Mouse (Mus musculus) kidney, postnatal 36 days (tissue): ENCODE results near the gene Mfsd12.
A peak's percentile ranks its signal among the peaks of the same experiment; 100 is the strongest.

Source experiments
- DNase-seq, 2 experiments: peaks; one replicate each; pipeline ENCODE4 v3.0.0; 2021 to 2022; ENCODE audit warnings: mixed read lengths in 2 of 2

Mfsd12 gene

DNA sequence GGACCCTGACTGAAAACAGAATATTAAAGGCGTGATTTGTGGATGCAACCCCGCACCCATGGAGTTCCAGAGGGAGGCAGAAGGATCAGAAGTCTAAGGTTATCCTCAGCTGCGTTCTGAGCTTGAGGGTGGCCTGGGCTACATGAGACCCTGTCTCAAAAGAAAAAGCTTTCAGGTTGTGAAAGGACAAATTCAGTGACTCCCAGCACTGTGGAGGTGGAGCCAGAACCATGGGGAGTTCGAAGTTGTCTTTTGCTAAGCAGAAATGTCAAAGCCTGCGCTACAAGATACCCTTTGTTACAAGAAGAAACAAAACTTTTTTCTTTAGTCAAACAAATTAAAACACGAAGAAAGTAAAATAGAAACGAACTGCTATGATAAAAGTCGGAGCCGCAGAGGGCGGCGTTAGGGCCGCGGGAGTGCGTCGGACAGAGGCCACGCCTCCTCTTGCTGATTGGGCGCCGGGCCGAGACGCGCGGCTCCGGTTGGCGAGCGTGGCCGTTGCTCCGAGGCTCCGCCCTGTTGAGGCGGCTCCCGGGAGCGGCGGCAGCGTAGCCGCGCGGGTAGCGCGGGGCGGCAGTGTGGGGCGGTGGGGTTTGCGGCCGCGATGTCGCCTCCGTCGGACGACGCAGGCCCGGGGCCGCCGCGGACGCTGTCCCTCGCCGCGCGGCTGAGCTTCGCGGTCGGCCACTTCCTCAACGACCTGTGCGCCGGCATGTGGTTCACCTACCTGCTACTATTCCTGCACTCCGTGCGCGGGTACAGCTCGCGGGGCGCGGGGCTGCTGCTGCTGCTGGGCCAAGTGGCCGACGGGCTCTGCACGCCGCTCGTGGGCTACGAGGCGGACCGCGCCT lies at the start of gene Mfsd12:
Gene Mfsd12 (plus strand): TSS at position 501 of the 854 bp plus-strand sequence.
- peak; percentile 94 to 96 for DNase-seq

DNA sequence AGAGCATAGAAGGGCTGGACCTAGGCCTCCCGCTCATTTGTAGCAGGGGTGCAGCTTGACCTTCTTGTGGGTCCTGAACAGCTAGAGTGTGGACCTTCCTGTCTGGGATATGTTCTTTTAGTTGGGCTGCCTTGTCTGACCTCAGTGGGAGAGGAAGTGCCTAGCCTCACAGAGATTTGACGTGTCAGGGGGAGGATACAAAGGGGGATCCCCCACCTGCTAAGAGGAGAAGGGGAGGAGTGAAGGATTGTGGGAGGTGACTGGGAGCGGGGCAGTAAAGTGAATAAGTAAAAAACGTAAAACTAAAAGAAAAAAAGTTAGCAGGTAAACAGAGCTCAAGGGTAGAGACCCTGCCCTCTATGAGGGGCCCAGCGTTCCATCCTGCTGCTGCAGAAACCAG lies 47.7 kb upstream of the Mfsd12 start:
- DNase-seq: no peak

DNA sequence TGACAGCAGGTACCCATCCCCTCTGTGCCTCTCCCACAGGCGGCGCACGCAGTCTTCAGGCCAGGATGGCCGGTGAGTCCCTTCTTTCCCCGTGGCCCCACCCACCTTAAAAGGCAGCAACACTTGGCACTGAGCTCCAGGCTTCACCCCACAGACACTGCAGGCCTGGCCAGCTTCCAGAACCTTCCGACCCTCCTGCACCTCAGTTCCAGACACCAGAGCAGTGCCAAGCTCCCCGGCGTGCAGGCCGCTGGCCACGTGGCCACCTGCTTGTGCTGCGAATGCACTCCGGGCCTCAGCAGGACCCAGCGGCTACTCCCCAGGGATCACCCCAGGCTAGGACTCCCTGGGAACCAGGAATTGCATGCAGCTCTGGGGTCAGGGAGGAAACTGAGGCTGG lies 43.7 kb upstream of the Mfsd12 start:
- no peak for DNase-seq

DNA sequence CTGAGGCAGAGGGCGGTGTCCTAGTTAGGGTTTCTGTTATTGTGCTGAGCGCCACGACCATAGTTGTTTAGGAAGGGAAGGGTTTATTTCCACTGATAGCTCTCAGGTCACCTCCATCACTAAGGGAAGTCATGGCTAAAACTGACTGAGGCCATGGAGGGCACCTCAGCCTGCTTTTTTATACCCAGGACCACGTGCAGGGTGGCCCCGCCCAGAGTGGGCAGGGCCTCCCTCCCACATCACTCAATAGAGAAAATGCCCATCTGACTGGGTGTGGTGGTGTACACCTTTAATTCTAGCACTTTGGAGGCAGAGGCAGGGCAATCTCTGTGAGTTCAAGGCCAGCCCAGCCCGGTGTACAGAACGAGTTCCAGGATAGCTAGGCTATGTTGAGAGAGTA lies 43.1 kb upstream of the Mfsd12 start:
- no peak for DNase-seq

DNA sequence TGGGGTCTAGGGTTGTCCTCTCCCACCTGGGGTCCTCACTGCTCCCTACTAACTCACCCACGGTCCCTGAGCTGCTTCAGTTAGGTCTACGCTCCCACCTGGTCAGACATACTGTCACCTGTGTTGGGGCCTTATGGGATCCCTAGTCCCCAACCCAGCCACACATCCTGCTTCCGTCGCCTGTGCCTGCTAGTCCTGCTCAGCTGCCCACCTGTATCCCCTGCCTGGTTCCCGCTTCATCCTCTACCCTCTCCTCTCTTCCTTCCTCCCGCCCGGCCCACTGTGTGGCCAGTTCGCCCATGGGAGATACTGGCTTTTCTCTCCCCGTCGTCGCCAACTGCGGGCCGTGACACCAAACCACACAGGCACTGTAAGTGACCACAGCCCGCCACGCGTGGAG lies 41.7 kb upstream of the Mfsd12 start:
- no peak for DNase-seq

DNA sequence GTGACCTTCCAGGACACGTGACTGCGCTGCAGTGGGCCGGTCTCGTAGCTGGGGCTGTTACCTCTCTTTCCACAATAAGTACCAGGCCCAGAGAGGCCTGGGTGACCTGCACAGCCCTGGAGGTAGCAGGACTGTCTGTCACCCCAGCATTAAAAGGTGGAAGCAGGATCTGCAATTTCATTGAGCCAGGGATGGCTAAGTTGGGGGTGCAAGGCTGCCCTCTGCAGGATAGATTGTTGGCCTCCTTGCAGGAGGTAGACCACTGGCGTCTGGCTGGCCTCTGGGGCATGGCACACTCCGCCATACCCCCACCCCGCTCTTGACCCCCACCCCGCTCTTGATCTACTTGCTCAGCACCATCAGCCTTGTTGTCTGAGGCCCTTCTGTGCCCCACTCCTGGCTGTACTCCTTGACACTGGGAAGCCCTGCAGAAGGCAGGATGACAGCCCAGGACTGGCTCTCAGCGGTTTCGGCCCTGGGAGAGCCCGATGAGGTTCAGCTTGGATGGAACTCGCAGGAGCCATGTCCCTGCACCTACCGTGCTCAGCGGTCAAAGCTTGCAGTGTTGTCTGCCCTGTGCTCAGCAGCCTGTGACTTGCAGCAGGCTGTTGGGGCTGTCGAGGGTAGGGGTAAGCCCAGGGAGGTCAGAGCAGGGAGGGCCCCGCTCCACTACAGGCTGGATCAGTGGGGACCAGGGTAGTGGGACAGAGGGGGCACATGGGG lies 40.8 kb upstream of the Mfsd12 start:
- DNase-seq: peak in 1 of 2 experiments; percentile 69

DNA sequence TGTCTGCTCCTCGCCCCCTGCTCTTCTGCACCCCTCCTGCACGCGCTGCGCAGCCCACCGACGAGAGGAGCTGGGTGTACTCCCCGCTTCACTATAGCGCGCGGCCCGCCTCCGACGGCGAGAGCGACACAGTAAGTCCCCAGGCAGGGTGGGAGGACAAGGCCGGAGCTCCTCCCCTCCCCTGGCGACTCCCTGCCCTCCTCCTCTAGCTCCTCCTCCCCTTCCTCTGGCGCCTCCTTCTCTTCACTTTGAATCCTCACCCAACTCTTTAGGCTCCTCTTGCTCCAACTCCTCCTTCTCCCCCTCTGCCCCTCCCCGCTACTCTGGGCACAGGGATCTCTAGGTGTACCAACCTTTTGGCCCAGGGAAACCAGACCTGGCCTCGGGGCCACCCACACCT lies 40.0 kb upstream of the Mfsd12 start:
- DNase-seq: peak; percentile 75 to 80

DNA sequence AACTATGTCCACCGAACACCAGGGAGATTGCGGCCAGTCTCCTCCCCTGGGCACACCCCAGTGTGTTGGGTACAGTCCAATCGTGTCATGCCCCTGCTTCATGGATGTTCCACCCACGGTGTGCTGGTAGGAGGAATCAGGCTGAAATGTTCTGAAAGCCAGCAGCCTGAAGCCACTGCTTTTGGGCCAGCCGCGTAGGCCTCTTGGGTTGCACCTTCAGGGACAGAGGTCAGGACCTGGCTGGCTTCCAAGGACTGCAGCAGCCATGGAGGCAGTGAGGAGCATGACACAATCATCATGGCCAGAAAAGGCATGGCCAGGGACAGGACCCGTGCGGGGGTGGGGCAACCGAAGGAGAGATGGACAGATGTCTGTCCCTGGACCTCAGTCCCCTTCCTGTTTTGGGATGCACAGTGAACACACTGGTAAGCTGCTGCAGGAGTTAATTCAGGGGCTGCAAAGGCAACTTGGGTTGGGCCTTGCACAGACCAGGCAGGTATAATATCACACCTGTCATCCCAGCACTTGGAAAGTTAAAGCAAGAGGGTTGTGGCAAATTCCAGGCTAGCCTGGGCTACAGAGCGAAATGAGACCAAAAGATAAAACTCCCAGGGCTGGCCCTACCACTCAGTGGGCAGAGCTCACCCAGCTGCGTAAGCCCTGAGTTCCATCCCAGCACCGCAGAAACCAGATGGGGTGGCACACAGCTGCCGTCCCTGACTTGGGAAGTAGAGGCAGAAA lies 38.5 kb upstream of the Mfsd12 start:
- DNase-seq: peak in 1 of 2 experiments; percentile 63

DNA sequence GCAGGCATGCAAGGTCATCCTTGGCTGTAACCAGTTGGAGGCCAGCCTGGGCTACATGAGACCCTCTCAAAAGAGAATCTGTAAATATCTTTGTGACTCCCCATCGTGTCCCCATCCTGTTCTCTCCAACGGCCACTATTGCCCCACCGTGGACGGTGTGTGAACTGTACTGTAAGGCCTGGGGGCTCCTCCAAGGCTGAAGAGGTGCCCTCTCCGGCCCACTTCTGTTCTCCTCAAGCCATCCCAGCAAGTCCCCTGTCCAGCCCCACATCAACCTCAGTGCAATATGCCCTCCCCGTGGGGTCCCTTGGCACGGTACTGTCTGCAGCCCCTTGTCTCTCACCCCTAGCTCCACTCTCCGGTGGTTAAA lies 38.0 kb upstream of the Mfsd12 start:
- DNase-seq: peak in 1 of 2 experiments; percentile 52

DNA sequence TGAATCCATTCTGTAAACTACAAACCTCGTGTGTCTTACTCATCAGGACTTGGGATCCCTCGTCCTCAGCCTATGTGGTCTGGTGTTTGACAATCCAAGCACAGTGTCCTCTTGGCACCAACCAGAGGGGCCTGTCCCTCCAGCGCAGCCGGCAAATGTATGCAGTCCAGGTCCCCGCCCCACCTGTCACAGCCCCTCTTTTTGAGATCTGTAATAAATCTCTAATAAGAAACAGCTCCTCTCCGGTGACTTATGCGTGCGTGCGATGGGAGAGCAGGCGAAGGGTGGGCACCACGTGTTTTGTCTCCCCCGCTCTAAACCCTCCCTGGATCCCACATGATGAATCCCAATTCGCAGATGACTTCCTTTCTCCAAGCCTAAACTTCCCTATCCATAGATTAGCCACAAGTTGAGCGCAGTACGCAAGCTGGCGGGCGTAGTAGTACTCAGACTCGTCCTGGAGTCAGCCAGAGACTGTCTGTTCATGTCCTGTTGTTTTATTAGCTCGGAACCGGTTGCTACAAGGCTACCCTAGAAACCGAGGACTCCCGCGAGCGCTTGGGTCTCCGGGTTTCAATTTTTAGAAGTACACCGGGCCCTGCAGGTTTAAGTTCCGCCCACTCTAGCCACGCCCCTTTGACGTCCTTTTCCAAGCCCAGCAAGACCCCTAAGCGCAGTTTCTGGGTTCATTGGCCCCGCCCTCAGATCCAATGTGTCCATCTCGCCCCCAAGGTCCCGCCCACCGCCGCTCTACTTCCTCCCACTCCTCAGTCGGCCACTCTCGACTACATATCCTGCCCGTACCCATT lies 37.3 kb upstream of the Mfsd12 start:
- peak in 1 of 2 experiments; percentile 97 for DNase-seq

DNA sequence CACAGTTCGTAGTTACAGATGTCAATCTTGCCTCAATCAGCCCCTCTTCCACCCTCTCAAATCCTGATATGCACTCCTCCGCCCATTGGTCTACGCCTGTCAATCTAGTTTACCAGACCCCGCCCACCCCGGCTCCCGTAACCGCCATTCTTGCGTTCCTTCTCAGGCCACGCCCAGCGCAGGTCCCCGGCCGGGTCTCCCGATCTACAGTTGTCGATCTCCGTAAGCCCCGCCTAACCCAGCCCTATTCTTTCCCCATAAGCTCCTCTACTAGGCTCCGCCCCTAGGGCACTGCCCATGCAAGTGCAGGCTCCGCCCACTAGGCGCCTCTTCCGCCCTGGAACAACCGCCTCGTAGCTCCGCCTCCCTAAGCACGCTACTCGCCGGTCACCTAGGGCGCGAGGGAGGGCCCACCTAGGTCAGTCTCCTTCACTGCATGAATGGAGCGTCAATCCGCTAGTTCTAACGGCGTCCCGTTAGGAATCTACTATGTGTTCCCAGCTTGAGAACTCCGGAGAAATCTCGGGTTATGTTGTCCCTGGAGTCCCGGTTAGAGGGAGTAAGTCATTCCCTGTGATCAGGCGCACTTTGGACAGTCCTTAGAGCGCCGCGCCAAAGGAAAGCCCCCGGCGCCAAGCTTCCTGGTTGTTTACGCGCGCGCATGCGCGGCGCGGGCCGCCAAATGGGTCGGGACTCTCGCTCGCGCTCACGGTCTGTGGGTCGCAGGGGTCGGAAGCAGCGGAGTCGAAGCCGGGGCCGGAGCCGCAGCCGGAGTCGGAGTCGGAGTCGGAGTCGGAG lies 36.5 kb upstream of the Mfsd12 start, which contains the start of gene Cactin:
Gene Cactin (plus strand): TSS at position 554 of the 798 bp plus-strand sequence.
- peak; percentile 99 to 100 for DNase-seq

DNA sequence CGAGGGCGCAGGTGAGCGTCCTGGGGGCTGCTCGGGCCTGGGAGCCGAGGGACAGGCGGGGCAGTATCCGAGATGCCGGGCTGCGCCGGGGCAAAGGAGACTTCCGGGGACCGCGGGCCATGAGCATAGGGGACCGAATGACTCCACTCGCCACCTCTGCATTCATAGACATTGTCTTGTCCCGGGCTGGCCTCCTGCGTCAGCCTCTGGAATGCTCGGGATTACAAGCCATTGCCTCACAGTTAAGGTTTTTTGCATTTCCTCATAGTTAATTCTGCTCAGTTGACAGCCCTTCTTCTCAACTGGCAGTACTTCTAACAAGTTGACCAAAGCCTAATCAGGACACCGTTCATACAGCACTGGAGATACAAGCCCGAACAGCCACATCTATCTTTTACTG lies 35.9 kb upstream of the Mfsd12 start:
- DNase-seq: no peak

DNA sequence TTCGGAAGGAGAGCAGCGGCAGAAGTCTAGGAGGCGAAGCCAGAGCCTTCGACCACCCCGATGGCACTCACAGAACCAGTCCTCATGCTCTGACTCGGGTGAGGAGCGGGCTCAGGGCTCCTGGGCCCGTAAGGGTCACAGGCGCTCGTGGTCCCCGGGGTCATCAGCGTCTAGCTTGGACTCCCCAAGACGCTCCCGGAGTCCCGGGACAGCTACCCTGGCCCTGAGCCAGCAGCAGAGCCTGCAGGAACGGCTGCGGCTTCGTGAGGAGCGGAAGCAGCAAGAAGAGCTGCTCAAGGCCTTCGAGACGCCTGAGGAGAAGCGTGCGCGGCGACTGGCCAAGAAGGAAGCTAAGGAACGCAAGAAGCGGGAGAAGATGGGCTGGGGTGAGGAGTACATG lies 34.8 kb upstream of the Mfsd12 start:
- DNase-seq: no peak

DNA sequence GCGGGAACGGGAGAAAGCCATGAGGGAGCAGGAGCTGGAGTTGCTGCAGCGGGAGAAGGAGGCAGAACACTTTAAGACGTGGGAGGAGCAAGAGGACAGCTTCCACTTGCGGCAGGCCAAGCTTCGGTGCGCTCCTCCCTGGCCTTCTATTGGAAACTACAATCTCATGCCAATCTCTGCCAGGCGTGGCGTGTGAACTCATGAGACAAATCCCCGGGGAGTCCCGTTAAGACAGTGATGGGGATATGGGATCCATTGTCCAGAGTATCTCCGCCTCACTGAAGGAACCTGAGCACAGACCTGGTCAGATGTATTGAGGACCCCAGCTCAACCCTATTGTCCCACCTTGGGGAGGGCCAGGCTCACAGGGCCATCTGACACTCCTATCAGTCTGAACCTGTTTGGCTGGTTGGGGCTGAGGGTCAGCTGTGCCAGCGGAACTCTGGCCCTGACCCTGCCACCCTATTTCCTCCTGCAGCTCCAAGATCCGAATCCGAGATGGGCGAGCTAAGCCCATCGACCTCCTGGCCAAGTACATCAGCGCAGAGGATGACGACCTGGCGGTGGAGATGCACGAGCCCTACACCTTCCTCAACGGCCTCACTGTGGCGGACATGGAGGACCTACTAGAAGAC lies 34.0 kb upstream of the Mfsd12 start:
- no peak for DNase-seq

DNA sequence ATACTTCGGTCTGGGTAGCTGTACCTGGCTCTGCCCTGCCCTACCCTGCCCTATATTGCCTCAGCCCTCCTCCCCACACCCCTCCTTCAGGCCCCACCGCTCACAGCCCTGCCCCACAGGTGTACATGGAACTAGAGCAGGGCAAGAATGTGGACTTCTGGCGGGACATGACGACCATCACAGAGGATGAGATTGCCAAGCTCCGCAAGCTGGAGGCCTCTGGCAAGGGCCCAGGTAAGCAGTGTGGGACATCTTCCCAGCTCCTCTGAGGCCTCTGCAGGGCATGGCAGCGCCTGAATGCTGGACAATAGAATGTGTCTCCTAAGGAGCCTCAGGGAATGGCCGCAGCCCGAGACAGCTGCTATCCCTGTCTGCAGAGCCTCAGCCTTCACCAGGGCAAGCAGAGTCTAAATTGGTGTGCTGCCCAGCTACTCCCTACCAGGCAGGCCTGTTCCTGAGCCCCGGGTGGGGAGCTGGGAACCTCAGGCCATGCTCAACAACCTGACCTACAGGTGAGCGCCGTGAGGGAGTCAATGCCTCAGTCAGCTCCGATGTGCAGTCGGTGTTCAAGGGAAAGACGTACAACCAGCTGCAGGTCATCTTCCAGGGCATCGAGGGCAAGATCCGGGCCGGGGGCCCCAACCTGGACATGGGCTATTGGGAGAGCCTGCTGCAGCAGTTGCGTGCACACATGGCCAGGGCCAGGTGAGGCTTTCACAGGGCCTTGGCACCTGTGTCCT lies 33.3 kb upstream of the Mfsd12 start:
- DNase-seq: no peak

DNA sequence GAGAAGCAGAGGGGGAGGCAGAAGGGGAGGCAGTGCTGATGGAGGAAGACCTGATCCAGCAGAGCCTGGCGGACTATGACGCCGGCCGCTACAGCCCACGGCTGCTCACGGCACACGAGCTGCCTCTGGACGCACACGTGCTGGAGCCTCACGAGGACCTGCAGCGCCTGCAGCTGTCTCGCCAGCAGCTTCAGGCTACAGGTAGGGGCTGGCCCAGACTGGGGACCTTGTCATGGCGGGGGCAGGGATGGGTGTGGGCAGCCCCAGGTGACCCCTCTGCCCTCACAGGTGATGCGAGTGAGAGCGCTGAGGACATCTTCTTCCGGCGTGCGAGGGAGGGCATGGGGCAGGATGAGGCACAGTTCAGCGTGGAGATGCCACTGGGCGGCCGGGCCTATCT lies 32.1 kb upstream of the Mfsd12 start:
- no peak for DNase-seq

DNA sequence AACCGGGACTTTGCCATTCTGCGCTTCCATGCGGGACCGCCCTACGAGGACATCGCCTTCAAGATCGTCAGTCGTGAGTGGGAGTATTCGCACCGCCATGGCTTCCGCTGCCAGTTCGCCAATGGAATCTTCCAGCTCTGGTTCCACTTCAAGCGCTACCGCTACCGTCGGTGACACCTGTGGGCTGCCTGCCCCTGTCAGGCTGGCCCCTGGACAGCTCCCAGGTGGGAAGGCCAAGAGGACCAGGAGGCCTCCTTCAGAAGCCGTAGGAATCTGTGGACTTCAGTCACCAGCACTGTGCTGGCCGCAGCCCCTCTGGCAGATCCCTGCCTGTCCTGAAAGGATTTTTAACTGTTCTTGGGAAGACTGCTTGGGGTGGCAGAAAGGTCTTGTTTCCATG lies 31.5 kb upstream of the Mfsd12 start:
- no peak for DNase-seq

DNA sequence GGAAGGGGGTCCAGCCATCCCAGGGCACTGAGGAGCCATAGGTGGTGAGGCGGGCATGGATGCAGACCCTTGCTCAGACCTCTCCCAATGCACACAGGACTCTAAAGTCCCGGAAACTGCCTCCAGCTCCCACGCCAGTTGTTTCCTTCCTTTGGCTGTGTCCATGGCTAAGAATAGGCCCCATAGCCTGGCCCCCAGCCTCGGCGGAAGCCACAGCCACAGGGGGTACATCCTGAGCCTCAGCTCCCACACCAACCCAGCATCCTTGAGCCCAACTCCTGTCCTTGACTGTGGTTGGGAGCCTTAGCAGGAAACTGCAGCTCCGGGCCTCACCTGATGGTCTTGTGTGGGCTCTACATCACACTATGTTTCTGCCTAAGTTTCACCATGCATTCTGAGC lies 30.4 kb upstream of the Mfsd12 start:
- peak; percentile 74 to 81 for DNase-seq

DNA sequence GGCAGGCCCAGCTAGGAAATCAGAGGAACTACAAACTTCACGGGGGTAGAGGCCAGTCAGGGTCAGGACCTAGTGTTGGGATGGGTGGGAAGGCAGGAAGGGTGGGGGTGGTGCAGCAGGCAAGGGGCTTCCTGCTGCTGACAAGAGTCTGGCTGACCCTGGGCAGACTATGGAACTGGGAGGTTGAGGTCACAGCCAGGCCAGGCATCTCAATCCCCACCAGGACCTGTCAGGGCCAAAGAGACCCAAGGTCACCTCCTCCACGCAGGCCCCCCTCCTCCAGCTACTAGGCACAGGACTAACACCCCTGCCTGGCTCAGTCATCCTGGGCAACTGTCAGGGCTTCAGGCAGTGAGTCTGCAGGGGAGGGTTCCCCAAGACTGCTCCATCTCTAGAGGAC lies 29.3 kb upstream of the Mfsd12 start:
- peak; percentile 65 to 71 for DNase-seq

DNA sequence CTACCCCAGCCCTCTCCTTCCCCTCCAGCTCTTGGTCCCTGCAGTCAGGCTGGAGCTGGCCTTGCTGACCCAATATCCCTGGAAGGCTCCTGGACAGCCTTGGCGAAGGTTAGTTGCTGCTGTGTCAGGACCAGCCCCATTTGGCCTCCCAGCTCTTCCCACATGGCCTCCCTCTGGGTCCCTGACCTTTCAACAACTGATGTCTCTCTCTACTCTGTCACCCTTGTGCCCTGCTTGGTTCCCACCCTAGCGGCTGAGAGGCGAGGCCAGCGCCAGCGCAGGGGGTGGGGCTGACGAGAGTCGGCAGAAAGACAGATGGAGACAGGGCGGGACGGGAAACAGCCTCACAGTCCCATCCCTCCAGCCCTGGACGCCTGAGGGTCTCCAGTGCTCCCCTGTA lies 28.9 kb upstream of the Mfsd12 start, which contains the start of gene Tbxa2r:
Gene Tbxa2r (plus strand): TSS at position 346 of the 400 bp plus-strand sequence.
- peak; percentile 78 to 79 for DNase-seq
